Mouse (Mus musculus) retina, embryonic 14.5 days (tissue): ENCODE results near the gene Gm6993.

Experiments used
- DNase-seq: peaks from one replicate; pipeline ENCODE4 v3.0.0-alpha.2; 2015; ENCODE audit warnings: low spot score

Gene Gm6993

GRCm38 (mm10) chr12:31239798-31240197 is 772 bp upstream of the Gm6993 start:
- DNase-seq = no peak

GRCm38 (mm10) chr12:31241595-31242342 is 1.2 kb downstream of the Gm6993 start:
- DNase-seq = no peak

- DNase-seq = no peak
Observed at GRCm38 (mm10) chr12:31244001-31244400, 3.4 kb downstream of the Gm6993 start.

GRCm38 (mm10) chr12:31244691-31245090 is 4.1 kb downstream of the Gm6993 start:
- no peak for DNase-seq

GRCm38 (mm10) chr12:31246153-31246552 is 5.6 kb downstream of the Gm6993 start:
- DNase-seq = no peak

GRCm38 (mm10) chr12:31246615-31247014 is 6.0 kb downstream of the Gm6993 start:
- no peak for DNase-seq

- no peak for DNase-seq
Observed at GRCm38 (mm10) chr12:31248165-31248564, 7.6 kb downstream of the Gm6993 start.

GRCm38 (mm10) chr12:31248681-31249080 is 8.1 kb downstream of the Gm6993 start:
- DNase-seq = no peak

- no peak for DNase-seq
Observed at GRCm38 (mm10) chr12:31252259-31252658, 11.7 kb downstream of the Gm6993 start.

GRCm38 (mm10) chr12:31254978-31255377 is 14.4 kb downstream of the Gm6993 start:
- DNase-seq = no peak

- no peak for DNase-seq
Observed at GRCm38 (mm10) chr12:31256121-31256903, 15.7 kb downstream of the Gm6993 start.

- DNase-seq = no peak
Observed at GRCm38 (mm10) chr12:31261882-31262281, 21.3 kb downstream of the Gm6993 start.

GRCm38 (mm10) chr12:31263921-31264320 is 23.4 kb downstream of the Gm6993 start:
- DNase-seq = no peak

- DNase-seq = no peak
Observed at GRCm38 (mm10) chr12:31265005-31265721, 24.6 kb downstream of the Gm6993 start, which contains the start of gene Lamb1. Lamb1 (plus strand) TSS chr12:31265234.

GRCm38 (mm10) chr12:31265722-31266431 is 25.3 kb downstream of the Gm6993 start:
- no peak for DNase-seq

- no peak for DNase-seq
Observed at GRCm38 (mm10) chr12:31266686-31267085, 26.1 kb downstream of the Gm6993 start.

GRCm38 (mm10) chr12:31267363-31267762 is 26.8 kb downstream of the Gm6993 start:
- no peak for DNase-seq

- DNase-seq = no peak
Observed at GRCm38 (mm10) chr12:31268315-31268714, 27.7 kb downstream of the Gm6993 start.

GRCm38 (mm10) chr12:31269020-31269597 is 28.5 kb downstream of the Gm6993 start:
- DNase-seq = no peak

- DNase-seq = no peak
Observed at GRCm38 (mm10) chr12:31270361-31270760, 29.8 kb downstream of the Gm6993 start.

GRCm38 (mm10) chr12:31270776-31271175 is 30.2 kb downstream of the Gm6993 start:
- no peak for DNase-seq
